Mouse (Mus musculus) small intestine, adult 2 months (tissue): ENCODE results near the gene AL732309.1. TPM values are rescaled to one million over a fixed set of nuclear protein-coding genes. Genes with fewer than 3 reads are reported as not detected.

ENCODE experiments used
- H3K27ac ChIP-seq: fragments of 200-500 bp; 2 replicates; pipeline ENCODE4 v1.5.1; 2012; ENCODE audit warnings: low read depth, low read length, control low read depth, inconsistent platforms; ENCODE audit not compliant: insufficient read depth
- H3K27me3 ChIP-seq: fragments of 200-500 bp; 2 replicates; pipeline ENCODE4 v1.6.1; 2012; ENCODE audit warnings: mild to moderate bottlenecking, moderate library complexity, low read length, inconsistent platforms; ENCODE audit not compliant: control insufficient read depth, insufficient read depth
- H3K36me3 ChIP-seq: fragments of 200-500 bp; 2 replicates; pipeline ENCODE4 v1.6.1; 2012; ENCODE audit warnings: mild to moderate bottlenecking, low read length, control low read depth, inconsistent platforms; ENCODE audit not compliant: control insufficient read depth, insufficient read depth
- H3K4me1 ChIP-seq: fragments of 200-500 bp; 2 replicates; pipeline ENCODE4 v1.6.1; 2012; ENCODE audit warnings: low read length, inconsistent platforms, mixed read lengths; ENCODE audit not compliant: control insufficient read depth, insufficient read depth, insufficient read length
- H3K4me3 ChIP-seq: fragments of 200-500 bp; 2 replicates; pipeline ENCODE4 v1.5.1; 2012; ENCODE audit warnings: low read depth, mild to moderate bottlenecking, control low read depth, inconsistent platforms, low read length, moderate library complexity
- CTCF ChIP-seq: fragments of 200-500 bp; IDR thresholded peaks from 2 replicates; pipeline ENCODE4 v1.5.1; 2012; ENCODE audit warnings: low read depth, mild to moderate bottlenecking, control low read depth, inconsistent platforms, low read length, moderate library complexity, mixed read lengths; ENCODE audit not compliant: insufficient replicate concordance, insufficient read length; ENCODE audit errors: extremely low read depth
- POLR2A ChIP-seq: fragments of 200-500 bp; IDR thresholded peaks from 2 replicates; pipeline ENCODE4 v1.6.1; 2012; ENCODE audit warnings: low read depth, mild to moderate bottlenecking, control low read depth, inconsistent platforms, low read length, moderate library complexity
- WGBS: fragments of 180-500 bp; shearing (Covaris S2); methylation state at CpG from one replicate; pipeline ENCODE4 v1.1.7; 2018; 5-methylcytosine and 5-hydroxymethylcytosine counted together
- polyA plus RNA-seq: library from polyadenylated mRNA; depleted of rRNA; stranded (reverse); fragments of >200 nt; gene quantifications from 2 replicates; pipeline ENCODE4 v1.2.3, GENCODE M21; 2012

AL732309.1 gene
- polyA plus RNA-seq, 1 experiment: 45.8 TPM

- Histone ChIP-seq H3K27me3 (no peaks in the 10 kb centered on the region), H3K4me3 (no peak overlapping the region), H3K4me1 (peaks cover 8% of the 10 kb centered on the region), H3K36me3 (peaks cover 14% of the 10 kb centered on the region), H3K27ac (peak overlapping the region; percentile 90)
- 70% methylated on average over 8 of the region's 8 CpGs for WGBS
- TF ChIP-seq CTCF (no peak), POLR2A (no peak)
These were observed 20.8 kb downstream of the AL732309.1 start for GRCm38 (mm10) chr2:25225811-25226379.

- Histone ChIP-seq H3K27ac (peak overlapping the region; percentile 96), H3K4me3 (peak overlapping the region; percentile 83), H3K4me1 (peaks cover 8% of the 10 kb centered on the region), H3K36me3 (peaks cover 14% of the 10 kb centered on the region), H3K27me3 (no peaks in the 10 kb centered on the region)
- under 1% methylated on average over 40 of the region's 41 CpGs for WGBS
- no peak for TF ChIP-seq CTCF
- TF ChIP-seq POLR2A: peak; percentile 53
These were observed 21.6 kb downstream of the AL732309.1 start for GRCm38 (mm10) chr2:25224766-25225752.

DNA sequence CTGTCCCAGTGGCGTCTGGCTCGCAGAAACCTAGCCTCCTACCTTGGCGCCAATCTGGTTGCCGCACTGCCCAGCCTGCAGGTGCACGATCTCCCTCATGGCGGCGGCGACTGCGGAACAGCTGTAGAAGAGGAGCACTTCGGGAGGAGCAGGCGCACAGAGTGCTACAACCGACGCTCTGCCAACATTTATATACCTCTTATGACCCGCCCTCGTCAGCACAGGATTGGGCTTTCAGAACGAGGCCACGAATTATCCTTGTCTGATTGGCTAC is 22.2 kb downstream of the AL732309.1 start, which contains the start of gene Tubb4b:
TSS of gene Tubb4b (minus strand) at position 211 of the 274 bp plus-strand sequence.
- TF ChIP-seq CTCF: no peak
- peak; percentile 99 for TF ChIP-seq POLR2A
- WGBS: under 1% methylated on average over 17 of the region's 17 CpGs

DNA sequence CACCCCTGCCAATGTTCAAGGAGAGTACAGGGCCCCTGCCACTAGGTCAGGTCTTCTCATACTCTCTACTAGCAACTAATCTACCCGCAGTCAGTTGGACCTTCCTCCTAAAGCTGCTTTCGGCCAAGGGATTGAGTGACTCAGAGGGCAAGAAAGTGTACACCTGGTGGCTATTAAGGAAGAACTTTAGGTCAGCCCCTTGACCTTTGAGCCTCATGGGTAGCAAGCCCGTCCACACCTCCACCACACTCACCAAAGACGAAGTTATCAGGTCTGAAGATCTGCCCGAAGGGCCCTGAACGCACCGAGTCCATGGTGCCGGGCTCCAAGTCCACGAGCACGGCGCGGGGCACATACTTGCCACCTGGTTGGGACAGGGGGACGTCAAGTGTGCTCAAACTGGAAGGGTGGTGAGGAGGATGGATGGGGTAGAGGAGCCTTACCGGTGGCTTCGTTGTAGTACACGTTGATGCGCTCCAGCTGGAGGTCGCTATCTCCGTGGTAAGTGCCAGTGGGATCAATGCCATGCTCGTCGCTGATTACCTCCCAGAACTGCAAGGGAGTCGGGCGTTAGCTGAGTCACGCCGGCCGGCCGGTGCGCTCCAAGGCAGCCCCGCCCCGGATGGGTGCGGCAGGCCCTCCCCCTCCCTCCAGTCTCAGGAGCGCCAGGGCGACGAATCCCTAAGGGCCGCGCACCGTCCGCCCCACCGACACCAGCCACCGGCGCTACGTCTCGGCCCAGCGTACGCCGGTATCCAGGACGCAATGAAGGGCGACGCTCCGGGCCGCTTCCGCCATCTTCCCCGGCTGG is 22.8 kb downstream of the AL732309.1 start:
- TF ChIP-seq POLR2A: no peak
- no peak for TF ChIP-seq CTCF
- peak overlapping the region; percentile 81 for H3K4me3 ChIP-seq
- peaks cover 4% of the 10 kb centered on the region for H3K4me1 ChIP-seq
- under 1% methylated on average over 53 of the region's 53 CpGs for WGBS
- H3K27ac ChIP-seq: peak overlapping the region; percentile 99
- H3K27me3 ChIP-seq: no peaks in the 10 kb centered on the region
- peaks cover 14% of the 10 kb centered on the region for H3K36me3 ChIP-seq

More for the DNA sequence above, 22.2 kb downstream of the AL732309.1 start, which contains the start of gene Tubb4b:
- H3K4me3 ChIP-seq: peak within 1 kb of the TSS; percentile 83
- peaks cover 14% of the 10 kb centered on the region for H3K36me3 ChIP-seq
- H3K4me1 ChIP-seq: peaks cover 8% of the 10 kb centered on the region
- H3K27ac ChIP-seq: peak within 1 kb of the TSS; percentile 99
- no peaks in the 10 kb centered on the region for H3K27me3 ChIP-seq

- H3K4me1 ChIP-seq: peaks cover 2% of the 10 kb centered on the region; the same call in 1 of the 2 replicates
- 72% methylated on average over 5 of the region's 5 CpGs for WGBS
These were observed 25.3 kb downstream of the AL732309.1 start for GRCm38 (mm10) chr2:25221331-25221772.

DNA sequence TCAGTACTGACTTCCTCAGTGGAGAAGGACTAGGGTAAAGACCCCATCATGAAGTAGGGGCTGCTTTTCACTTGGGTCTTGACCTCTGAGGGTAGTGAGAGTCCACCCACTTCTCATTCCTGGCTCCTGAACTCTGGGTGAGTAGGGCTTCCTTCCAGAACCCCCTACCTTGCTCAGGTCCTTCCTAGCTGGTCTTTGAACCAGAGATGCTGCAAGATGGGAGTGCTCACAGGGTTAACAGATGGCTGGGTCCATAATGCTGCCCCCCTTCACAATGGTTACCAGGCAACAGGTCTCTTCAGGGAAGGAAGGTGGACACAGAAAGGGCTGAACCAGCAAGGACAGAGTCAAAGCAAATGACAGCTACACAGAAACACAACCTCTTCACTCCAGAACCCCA is 28.2 kb downstream of the AL732309.1 start, which contains the start of gene Fam166a:
TSS of gene Fam166a (plus strand) at position 301 of the 400 bp plus-strand sequence.
- H3K27ac ChIP-seq: no peak within 1 kb of the TSS
- TF ChIP-seq POLR2A (no peak), CTCF (no peak)
- H3K4me1 ChIP-seq: peaks cover 2% of the 10 kb centered on the region; the same call in 1 of the 2 replicates
- no peak within 1 kb of the TSS for H3K4me3 ChIP-seq
- no peaks in the 10 kb centered on the region for H3K27me3 ChIP-seq
- peaks cover 13% of the 10 kb centered on the region for H3K36me3 ChIP-seq

More at GRCm38 (mm10) chr2:25221331-25221772, 25.3 kb downstream of the AL732309.1 start:
- H3K27ac ChIP-seq: no peak overlapping the region
- TF ChIP-seq CTCF (no peak), POLR2A (no peak)
- no peaks in the 10 kb centered on the region for H3K27me3 ChIP-seq
- no peak overlapping the region for H3K4me3 ChIP-seq
- peaks cover 14% of the 10 kb centered on the region for H3K36me3 ChIP-seq

DNA sequence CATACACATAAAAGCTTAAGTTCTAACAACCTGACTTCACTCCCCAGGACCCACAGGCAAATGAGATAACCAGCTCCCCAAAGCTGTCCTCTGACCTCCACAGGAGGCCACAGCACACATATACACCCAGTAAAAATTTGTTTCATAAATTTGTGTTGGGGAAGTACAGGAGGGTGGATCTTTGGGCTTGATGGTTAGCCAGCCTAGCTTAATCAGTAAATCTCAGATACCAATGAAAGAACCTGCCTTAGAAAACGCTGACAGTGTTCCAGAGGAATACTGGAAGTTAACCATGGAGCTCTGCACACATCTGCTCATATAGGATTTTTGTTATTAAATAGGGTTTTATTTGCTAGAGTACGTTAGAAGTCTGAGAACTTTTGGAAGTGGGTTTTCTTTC is 29.0 kb downstream of the AL732309.1 start:
- no peak overlapping the region for H3K4me3 ChIP-seq
- TF ChIP-seq CTCF (no peak), POLR2A (no peak)
- 63% methylated on average over 2 of the region's 2 CpGs for WGBS
- peaks cover 10% of the 10 kb centered on the region for H3K36me3 ChIP-seq
- no peak overlapping the region for H3K27ac ChIP-seq
- H3K4me1 ChIP-seq: peaks cover 2% of the 10 kb centered on the region; the same call in 1 of the 2 replicates
- H3K27me3 ChIP-seq: no peaks in the 10 kb centered on the region
